Comparison of ENCODE assay signal across 8 mouse cellular contexts in genomic region chr8:124349663-124350062, GRCm38 (mm10).
DNase-seq lines count a peak whose midpoint lies in the region; ATAC-seq and TF ChIP-seq lines count a peak whose summit lies in the region.

No protein-coding gene starts in this region.

- no peak overlapping the region for H3K4me3 ChIP-seq in ES-E14 (ENCODE audit: insufficient read depth in 1 of 2, low read depth in 1 of 2, low read length in 2 of 2, poor library complexity in 1 of 2, severe bottlenecking in 1 of 2)
- H3K4me3 ChIP-seq in hindbrain, embryonic 11.5 days (ENCODE audit: low read depth, low read length) = no peak overlapping the region

- H3K4me2 ChIP-seq in hindbrain, embryonic 11.5 days (replicated peaks; ENCODE audit: low read depth, low read length) = no peak overlapping the region

- no peak overlapping the region for H3K27ac ChIP-seq in ES-E14 (ENCODE audit: insufficient read depth, low read depth, low read length, poor library complexity, severe bottlenecking)
- no peak overlapping the region for H3K27ac ChIP-seq in hindbrain, embryonic 11.5 days (ENCODE audit: low read depth, low read length)

- peak; percentile 95 for TF ChIP-seq CTCF in brain, embryonic 14.5 days (IDR thresholded peaks at IDR 0.05; ENCODE audit: borderline replicate concordance, extremely low read depth, insufficient read depth, insufficient read length)

- ATAC-seq in erythroid progenitor cell, adult 5-6 weeks (replicated peaks; ENCODE audit: low FRiP score, poor library complexity, severe bottlenecking) = peak; percentile 58; the same call in 1 of the 2 replicates
- no peak for ATAC-seq in hindbrain, embryonic 11.5 days (ENCODE audit: low FRiP score)

- peak; percentile 56 for DNase-seq in ES-E14 (ENCODE audit: low read depth, low spot score)
- peak; percentile 76 for DNase-seq in brain, embryonic 14.5 days (ENCODE audit: low read depth)
- peak; percentile 89 for DNase-seq in hindbrain, embryonic 11.5 days (ENCODE audit: low spot score)
- peak; percentile 94 for DNase-seq in layer of hippocampus, postnatal 10 days (ENCODE audit: low spot score in 2 of 2)
- DNase-seq in lung, postnatal 4 days = peak; percentile 69 to 84
- DNase-seq in retina, postnatal 7 days (ENCODE audit: low read depth, low spot score) = peak; percentile 61
- DNase-seq in urinary bladder, adult 2 months (ENCODE audit: low spot score) = peak; percentile 83

- no peak for TF ChIP-seq POLR2A in brain, embryonic 14.5 days (IDR thresholded peaks at IDR 0.05; ENCODE audit: borderline replicate concordance, extremely low read depth, insufficient read depth, insufficient read length, poor library complexity, severe bottlenecking)

- H3K9me3 ChIP-seq in ES-E14 (ENCODE audit: control insufficient read depth, insufficient read depth, low read depth, low read length) = no peaks in the 10 kb centered on the region
- H3K9me3 ChIP-seq in hindbrain, embryonic 11.5 days (ENCODE audit: control insufficient read depth, low read length) = no peaks in the 10 kb centered on the region

- H3K9ac ChIP-seq in ES-E14 (ENCODE audit: insufficient read depth, low read depth, low read length, poor library complexity, severe bottlenecking) = no peak overlapping the region
- H3K9ac ChIP-seq in hindbrain, embryonic 11.5 days (ENCODE audit: low read depth, low read length) = no peak overlapping the region

- H3K4me1 ChIP-seq in ES-E14 (ENCODE audit: control insufficient read depth in 2 of 2, insufficient read depth in 2 of 2, low read length in 2 of 2, poor library complexity in 1 of 2) = peaks cover 0 to 4% of the 10 kb centered on the region in 2 experiments; a peak in 1 of 4 replicates
- H3K4me1 ChIP-seq in hindbrain, embryonic 11.5 days (replicated peaks; ENCODE audit: control insufficient read depth, insufficient read depth, low read length) = no peaks in the 10 kb centered on the region

- H3K36me3 ChIP-seq in ES-E14 (ENCODE audit: control insufficient read depth, insufficient read depth, low read length, poor library complexity, severe bottlenecking) = peaks cover 2% of the 10 kb centered on the region; the same call in 1 of the 2 replicates
- no peaks in the 10 kb centered on the region for H3K36me3 ChIP-seq in hindbrain, embryonic 11.5 days (ENCODE audit: control insufficient read depth, insufficient read depth, low read length)

- 38% methylated on average over 7 of the region's 7 CpGs for WGBS in hindbrain, embryonic 11.5 days

- no peaks in the 10 kb centered on the region for H3K27me3 ChIP-seq in hindbrain, embryonic 11.5 days (ENCODE audit: control insufficient read depth, insufficient read depth, low read length)

- in situ Hi-C loops in ES-E14 (cut with MboI; ENCODE audit: low sequenced_read_pairs in 2 of 2, unreplicated experiment in 2 of 2) = loop anchor here (5.0 to 10.0 kb wide), 2 partner anchors 297 to 565 kb away; no protein-coding TSS in a partner anchor

TF ChIP-seq in ES-E14, 5 proteins besides CTCF, POLR2A, EP300 and RAD21:
- TF ChIP-seq HCFC1 (IDR thresholded peaks at IDR 0.05; ENCODE audit: borderline replicate concordance, insufficient read depth, low read length) = no peak
- peak; percentile 93 for TF ChIP-seq ZC3H11A (IDR thresholded peaks at IDR 0.05; ENCODE audit: borderline replicate concordance, low read depth, low read length)
